Mouse (Mus musculus) heart, postnatal 0 days (tissue): Measurements from ENCODE around the gene Zcchc14. TPM values are rescaled to one million over a fixed set of nuclear protein-coding genes. Genes with fewer than 3 reads are reported as not detected.

Source experiments
- ATAC-seq: fragments of 200-750 bp; cut with Nextera tagmentation; 2 replicates; pipeline ENCODE4 v1.8.0; 2017; ENCODE audit warnings: low read depth, moderate number of reproducible peaks, moderate library complexity; ENCODE audit not compliant: insufficient read depth
- DNase-seq: peaks from one replicate; pipeline ENCODE4 v3.0.0-alpha.2; 2016; ENCODE audit warnings: low spot score
- H3K27ac ChIP-seq: fragments of 300-500 bp; sonication (generic); 2 replicates; pipeline ENCODE4 v1.5.1; 2014; ENCODE audit warnings: low read depth, mild to moderate bottlenecking
- H3K27me3 ChIP-seq: fragments of 300-500 bp; sonication (generic); 2 replicates; pipeline ENCODE4 v1.6.1; 2014; ENCODE audit warnings: low read length, mixed read lengths; ENCODE audit not compliant: control insufficient read depth, insufficient read depth
- H3K36me3 ChIP-seq: fragments of 300-500 bp; sonication (generic); replicated peaks from 2 replicates; pipeline ENCODE4 v1.6.1; 2014; ENCODE audit warnings: low read length, mixed read lengths; ENCODE audit not compliant: control insufficient read depth, insufficient read depth
- H3K4me1 ChIP-seq: fragments of 300-500 bp; sonication (generic); 2 replicates; pipeline ENCODE4 v1.6.1; 2014; ENCODE audit warnings: antibody characterized with exemption; ENCODE audit not compliant: control insufficient read depth, insufficient read depth
- H3K4me2 ChIP-seq: fragments of 300-500 bp; sonication (generic); 2 replicates; pipeline ENCODE4 v1.6.1; 2014; ENCODE audit warnings: low read depth, mild to moderate bottlenecking, low read length, moderate library complexity
- H3K4me3 ChIP-seq: fragments of 300-500 bp; sonication (generic); 2 replicates; pipeline ENCODE4 v1.5.1; 2014; ENCODE audit warnings: low read depth, low read length
- H3K9ac ChIP-seq: fragments of 300-500 bp; sonication (generic); replicated peaks from 2 replicates; pipeline ENCODE4 v1.6.1; 2014; ENCODE audit warnings: low read depth, low read length, mixed read lengths
- H3K9me3 ChIP-seq: fragments of 300-500 bp; sonication (generic); replicated peaks from 2 replicates; pipeline ENCODE4 v1.6.1; 2016; ENCODE audit warnings: low read length; ENCODE audit not compliant: control insufficient read depth
- CTCF ChIP-seq: IDR thresholded peaks from 2 replicates; pipeline ENCODE4 v1.5.1; 2016; ENCODE audit warnings: antibody characterized with exemption, control low read depth, low read depth
- EP300 ChIP-seq: IDR thresholded peaks from 2 replicates; pipeline ENCODE4 v1.6.1; 2016; ENCODE audit warnings: antibody characterized with exemption, low read depth
- WGBS: fragments of 180-500 bp; shearing (Covaris S2); extraction: QIAGEN DNeasy Blood & Tissue Kit; methylation state at CpG from one replicate; pipeline ENCODE4 v1.1.7; 2014; 5-methylcytosine and 5-hydroxymethylcytosine counted together
- polyA plus RNA-seq: library from polyadenylated mRNA; unstranded; fragments of >200 nt; fragmentation: Nextera tagmentation; extraction: Ambion mirVana; gene quantifications from 2 replicates; pipeline ENCODE4 v1.2.1, GENCODE M21; 2015
- total RNA-seq: library from RNA; depleted of rRNA; stranded (reverse); fragments of >200 nt; gene quantifications from 2 replicates; pipeline ENCODE4 v1.2.3, GENCODE M21; 2014; ENCODE audit warnings: low replicate concordance

The Zcchc14 gene
- total and polyA plus RNA-seq, 2 experiments from 2014 or later: 5.6 to 18.1 TPM

- peak overlapping the region; percentile 75 for H3K27ac ChIP-seq
- no peak for TF ChIP-seq CTCF
- TF ChIP-seq EP300: no peak
Measured at GRCm38 (mm10) chr8:121636180-121636579, 16.5 kb downstream of the Zcchc14 start.

GRCm38 (mm10) chr8:121635534-121635933 is 17.2 kb downstream of the Zcchc14 start:
- no peak overlapping the region for H3K9ac ChIP-seq
- no peaks in the 10 kb centered on the region for H3K9me3 ChIP-seq
- TF ChIP-seq CTCF (peak; percentile 30), EP300 (no peak)
- peaks cover 25% of the 10 kb centered on the region for H3K4me1 ChIP-seq
- H3K27me3 ChIP-seq: no peaks in the 10 kb centered on the region
- H3K27ac ChIP-seq: peak overlapping the region; percentile 75
- no peak overlapping the region for H3K4me3 ChIP-seq
- DNase-seq (peak; percentile 36), ATAC-seq (peak; percentile 57; the same call in 1 of the 2 replicates)
- no peaks in the 10 kb centered on the region for H3K36me3 ChIP-seq
- WGBS: 32% methylated on average over 6 of the region's 6 CpGs
- no peak overlapping the region for H3K4me2 ChIP-seq

More at GRCm38 (mm10) chr8:121636180-121636579, 16.5 kb downstream of the Zcchc14 start:
- Histone ChIP-seq H3K9me3 (no peaks in the 10 kb centered on the region), H3K36me3 (no peaks in the 10 kb centered on the region), H3K4me1 (peaks cover 28% of the 10 kb centered on the region), H3K4me3 (no peak overlapping the region), H3K4me2 (no peak overlapping the region), H3K27me3 (no peaks in the 10 kb centered on the region), H3K9ac (0 out of 2 replicates have a peak overlapping the region, but pooled peaks have one; percentile 28)
- 72% methylated on average over 8 of the region's 8 CpGs for WGBS
- DNase-seq (no peak), ATAC-seq (no peak)

GRCm38 (mm10) chr8:121632401-121632800 is 20.3 kb downstream of the Zcchc14 start:
- H3K9ac ChIP-seq: no peak overlapping the region
- H3K27ac ChIP-seq: peak overlapping the region; percentile 56
- H3K9me3 ChIP-seq: no peaks in the 10 kb centered on the region
- H3K4me1 ChIP-seq: peaks cover 20% of the 10 kb centered on the region
- H3K27me3 ChIP-seq: no peaks in the 10 kb centered on the region
- peaks cover 13% of the 10 kb centered on the region; the same call in 1 of the 2 replicates for H3K36me3 ChIP-seq
- H3K4me3 ChIP-seq: no peak overlapping the region
- ATAC-seq (no peak), DNase-seq (no peak)
- TF ChIP-seq CTCF (no peak), EP300 (no peak)
- 41% methylated on average over 5 of the region's 5 CpGs for WGBS
- no peak overlapping the region for H3K4me2 ChIP-seq

GRCm38 (mm10) chr8:121631645-121632071 is 21.0 kb downstream of the Zcchc14 start:
- TF ChIP-seq CTCF (no peak), EP300 (no peak)
- Histone ChIP-seq H3K9me3 (no peaks in the 10 kb centered on the region), H3K4me1 (peaks cover 20% of the 10 kb centered on the region), H3K4me2 (no peak overlapping the region), H3K4me3 (no peak overlapping the region), H3K36me3 (peaks cover 15% of the 10 kb centered on the region; the same call in 1 of the 2 replicates), H3K27ac (peak overlapping the region; percentile 56), H3K27me3 (no peaks in the 10 kb centered on the region), H3K9ac (no peak overlapping the region)
- DNase-seq (peak; percentile 30), ATAC-seq (peak; percentile 57)
- WGBS: 42% methylated on average over 7 of the region's 7 CpGs

GRCm38 (mm10) chr8:121628681-121629080 is 24.0 kb downstream of the Zcchc14 start:
- peaks cover 15% of the 10 kb centered on the region; the same call in 1 of the 2 replicates for H3K36me3 ChIP-seq
- no peaks in the 10 kb centered on the region for H3K9me3 ChIP-seq
- WGBS: 52% methylated on average over 4 of the region's 4 CpGs
- H3K9ac ChIP-seq: no peak overlapping the region
- peaks cover 18% of the 10 kb centered on the region for H3K4me1 ChIP-seq
- TF ChIP-seq EP300: no peak
- TF ChIP-seq CTCF: no peak
- H3K4me3 ChIP-seq: no peak overlapping the region
- no peak for ATAC-seq
- no peak overlapping the region for H3K4me2 ChIP-seq
- H3K27me3 ChIP-seq: no peaks in the 10 kb centered on the region
- DNase-seq: no peak
- H3K27ac ChIP-seq: no peak overlapping the region

GRCm38 (mm10) chr8:121623043-121623442 is 29.7 kb downstream of the Zcchc14 start:
- H3K27ac ChIP-seq: no peak overlapping the region
- no peak overlapping the region for H3K4me3 ChIP-seq
- no peak overlapping the region; the same call in 1 of the 2 replicates for H3K9ac ChIP-seq
- peaks cover 8% of the 10 kb centered on the region; the same call in 1 of the 2 replicates for H3K36me3 ChIP-seq
- H3K27me3 ChIP-seq: no peaks in the 10 kb centered on the region
- DNase-seq (no peak), ATAC-seq (no peak)
- H3K4me1 ChIP-seq: peaks cover 33% of the 10 kb centered on the region
- no peaks in the 10 kb centered on the region for H3K9me3 ChIP-seq
- 82% methylated on average over 8 of the region's 8 CpGs for WGBS
- no peak overlapping the region for H3K4me2 ChIP-seq
- no peak for TF ChIP-seq EP300
- no peak for TF ChIP-seq CTCF
